Mouse (Mus musculus): ENCODE results near the gene Dyrk3. TPM values are rescaled to one million over a fixed set of nuclear protein-coding genes. Genes with fewer than 3 reads are reported as not detected.
"Not testable (repeated sequence)": the region's sequence is repeated elsewhere in the genome, so short reads cannot be mapped to it uniquely, and the experiment has no call there.

Gene Dyrk3
- total RNA-seq, 2 experiments from 2014 or later: 5.5 to 7.1 TPM

GRCm38 (mm10) chr1:131159573-131160327, 21.6 kb upstream of the Dyrk3 start:
- DNase-seq (ENCODE audit: low spot score in 2 of 2): not testable (repeated sequence)

GRCm38 (mm10) chr1:131155456-131155855, 17.3 kb upstream of the Dyrk3 start:
- DNase-seq (ENCODE audit: low spot score in 2 of 2): no peak

GRCm38 (mm10) chr1:131153018-131153629, 15.0 kb upstream of the Dyrk3 start, which contains the start of gene Eif2d:
Gene Eif2d (plus strand): TSS chr1:131153181.
- peak; percentile 82 to 83 for DNase-seq (ENCODE audit: low spot score in 2 of 2)

GRCm38 (mm10) chr1:131149496-131149895, 11.4 kb upstream of the Dyrk3 start:
- no peak for DNase-seq (ENCODE audit: low spot score in 2 of 2)

- DNase-seq (ENCODE audit: low spot score in 2 of 2): no peak
Observed at GRCm38 (mm10) chr1:131146181-131146614, 8.1 kb upstream of the Dyrk3 start.

GRCm38 (mm10) chr1:131145222-131145621, 7.1 kb upstream of the Dyrk3 start:
- DNase-seq (ENCODE audit: low spot score in 2 of 2): not testable (repeated sequence)

- DNase-seq (ENCODE audit: low spot score in 2 of 2): no peak
Observed at GRCm38 (mm10) chr1:131142472-131142871, 4.3 kb upstream of the Dyrk3 start.

- DNase-seq (ENCODE audit: low spot score in 2 of 2): no peak
Observed at GRCm38 (mm10) chr1:131141449-131141848, 3.3 kb upstream of the Dyrk3 start.

- DNase-seq (ENCODE audit: low spot score in 2 of 2): no peak
Observed at GRCm38 (mm10) chr1:131139102-131140095, 1.3 kb upstream of the Dyrk3 start.

GRCm38 (mm10) chr1:131137717-131138118, 422 bp downstream of the Dyrk3 start:
- DNase-seq (ENCODE audit: low spot score in 2 of 2): no peak

- no peak for DNase-seq (ENCODE audit: low spot score in 2 of 2)
Observed at GRCm38 (mm10) chr1:131137111-131137510, 1.0 kb downstream of the Dyrk3 start.

- DNase-seq (ENCODE audit: low spot score in 2 of 2): no peak
Observed at GRCm38 (mm10) chr1:131135960-131136629, 2.0 kb downstream of the Dyrk3 start.

GRCm38 (mm10) chr1:131134942-131135522, 3.1 kb downstream of the Dyrk3 start:
- peak in 1 of 2 experiments; percentile 64 for DNase-seq (ENCODE audit: low spot score in 2 of 2)

GRCm38 (mm10) chr1:131134231-131134630, 3.9 kb downstream of the Dyrk3 start:
- no peak for DNase-seq (ENCODE audit: low spot score in 2 of 2)

GRCm38 (mm10) chr1:131125987-131126744, 12.0 kb downstream of the Dyrk3 start:
- DNase-seq (ENCODE audit: low spot score in 2 of 2): peak in 1 of 2 experiments; percentile 43

- no peak for DNase-seq (ENCODE audit: low spot score in 2 of 2)
Observed at GRCm38 (mm10) chr1:131123522-131124265, 14.4 kb downstream of the Dyrk3 start.

- DNase-seq (ENCODE audit: low spot score in 2 of 2): no peak
Observed at GRCm38 (mm10) chr1:131121987-131122386, 16.2 kb downstream of the Dyrk3 start.

- DNase-seq (ENCODE audit: low spot score in 2 of 2): no peak
Observed at GRCm38 (mm10) chr1:131119026-131119425, 19.1 kb downstream of the Dyrk3 start.

- no peak for DNase-seq (ENCODE audit: low spot score in 2 of 2)
Observed at GRCm38 (mm10) chr1:131118530-131118929, 19.6 kb downstream of the Dyrk3 start.
